Mouse (Mus musculus) central nervous system, embryonic 14 days (tissue): ENCODE results near the gene Atp5k. TPM values are rescaled to one million over a fixed set of nuclear protein-coding genes. Genes with fewer than 3 reads are reported as not detected.

Source experiments
- polyA plus RNA-seq: library from polyadenylated mRNA; depleted of rRNA; stranded (reverse); fragments of >200 nt; gene quantifications from 2 replicates; pipeline ENCODE4 v1.2.3, GENCODE M21; 2012; rRNA removed

Gene Atp5k
- 186 and 220 TPM in 2 replicates for polyA plus RNA-seq

GRCm38 (mm10) chr5:108433804-108434587 lies at the start of gene Atp5k:
TSS of gene Atp5k (minus strand) at chr5:108434448.

GRCm38 (mm10) chr5:108461082-108462065 lies 27.1 kb upstream of the Atp5k start, which contains the start of gene Pcgf3:
TSS of gene Pcgf3 (plus strand) at chr5:108461232.

GRCm38 (mm10) chr5:108448785-108449668 lies 14.8 kb upstream of the Atp5k start, which contains the start of gene Mfsd7a:
TSS of gene Mfsd7a (minus strand) at chr5:108448891.

GRCm38 (mm10) chr5:108388201-108388600 lies 46.0 kb downstream of the Atp5k start, which contains the start of gene Pde6b:
TSS of gene Pde6b (plus strand) at chr5:108388391.

Other genes with a start within 250 kb of the Atp5k start
- gene Dr1, start 165.6 kb downstream of the Atp5k start, polyA plus RNA-seq: 29.5 and 31.0 TPM in 2 replicates
- gene Pigg, start 121.8 kb downstream of the Atp5k start, polyA plus RNA-seq: 5.9 TPM in 2 replicates
- 6.6 and 7.5 TPM in 2 replicates for gene Gm42517, start 66.5 kb downstream of the Atp5k start, polyA plus RNA-seq
- not detected in 2 replicates for gene Pde6b, start 46.1 kb downstream of the Atp5k start, polyA plus RNA-seq
- 0.52 and 0.94 TPM in 2 replicates for gene Mfsd7a, start 14.4 kb upstream of the Atp5k start, polyA plus RNA-seq
- 32.4 and 33.7 TPM in 2 replicates for gene Pcgf3, start 26.8 kb upstream of the Atp5k start, polyA plus RNA-seq
- gene Cplx1, start 115.6 kb upstream of the Atp5k start, polyA plus RNA-seq: 22.0 and 24.0 TPM in 2 replicates
- gene Gak, start 195.3 kb upstream of the Atp5k start, polyA plus RNA-seq: 63.3 and 66.9 TPM in 2 replicates
- 32.3 and 32.4 TPM in 2 replicates for gene Tmem175, start 195.3 kb upstream of the Atp5k start, polyA plus RNA-seq
- gene Idua, start 225.9 kb upstream of the Atp5k start, polyA plus RNA-seq: 14.1 and 15.8 TPM in 2 replicates
- 64.9 and 65.8 TPM in 2 replicates for gene Dgkq, start 235.2 kb upstream of the Atp5k start, polyA plus RNA-seq
- 2.5 and 2.6 TPM in 2 replicates for gene Slc26a1, start 241.1 kb upstream of the Atp5k start, polyA plus RNA-seq